Mouse (Mus musculus) left cerebral cortex, adult 18-20 months (tissue): ENCODE measurements at regions not wholly inside any gene's neighbourhood (a gene's known extent, or its start where the extent isn't known, plus 50 kb on each side); places are given as distances from the start of the nearest gene placed in this dataset.

Experiments used
- DNase-seq, 2 experiments: peaks; one replicate each; pipeline ENCODE4 v3.0.0; 2021 to 2022; ENCODE audit warnings: low spot score in 2 of 2, mixed read lengths in 1 of 2

GRCm38 (mm10) chr6:17157270-17157669 lies 92.3 kb downstream of the Tes start:
- no peak for DNase-seq

- peak in 1 of 2 experiments; percentile 35 for DNase-seq
Observed at GRCm38 (mm10) chr6:17169971-17170781, 105.2 kb downstream of the Tes start.

DNA sequence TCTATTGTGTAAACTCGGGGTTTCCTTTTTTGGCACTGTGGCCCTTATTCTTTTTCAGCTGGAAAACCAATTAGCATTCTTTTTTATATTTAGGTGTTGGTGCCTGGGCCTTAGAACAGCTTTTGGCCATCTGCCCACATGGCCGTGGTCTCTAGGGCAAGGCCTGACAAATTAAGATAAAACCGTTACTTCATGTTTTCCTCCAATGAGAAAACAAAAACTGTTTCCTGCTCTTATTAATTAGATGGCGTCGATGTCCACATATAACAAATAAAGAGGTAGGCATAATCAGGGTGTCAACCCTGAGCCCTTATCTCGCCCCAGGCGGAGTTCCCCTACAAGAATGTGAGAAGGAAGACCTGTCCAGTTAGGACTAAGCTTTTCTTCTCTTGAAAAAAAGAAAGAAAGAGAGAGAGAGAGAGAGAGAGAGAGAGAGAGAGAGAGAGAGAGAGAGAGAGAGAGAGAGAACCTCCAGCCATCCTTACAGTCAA lies 105.9 kb downstream of the Tes start:
- no peak for DNase-seq

GRCm38 (mm10) chr6:17171273-17172011 lies 106.5 kb downstream of the Tes start:
- peak in 1 of 2 experiments; percentile 25 for DNase-seq

GRCm38 (mm10) chr6:17172050-17172449 lies 107.1 kb downstream of the Tes start:
- no peak for DNase-seq

GRCm38 (mm10) chr6:17177153-17177552 lies 103.8 kb upstream of the Cav2 start:
- DNase-seq = no peak

DNA sequence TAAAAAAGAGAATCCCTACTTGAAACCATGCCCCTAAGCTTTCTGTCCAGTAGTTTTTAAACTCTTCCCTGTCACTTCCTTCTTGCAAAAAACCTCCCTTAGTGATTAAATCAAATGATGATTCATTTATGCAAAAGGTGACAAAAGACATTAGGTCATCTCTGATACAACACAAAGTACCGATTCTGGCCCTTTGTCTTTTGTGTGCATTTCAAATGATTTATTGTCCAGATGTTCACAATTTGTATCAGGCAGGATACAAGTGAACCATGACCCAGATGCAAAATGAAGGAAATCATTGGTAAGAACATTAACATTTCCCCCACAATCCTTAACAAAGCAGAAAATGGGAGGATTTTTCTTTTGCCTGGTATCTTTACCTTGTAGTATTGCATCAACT lies 101.5 kb upstream of the Cav2 start:
- no peak for DNase-seq

- no peak for DNase-seq
Observed at GRCm38 (mm10) chr6:17186604-17187003, 94.4 kb upstream of the Cav2 start.

- DNase-seq = no peak
Observed at GRCm38 (mm10) chr6:17187106-17187505, 93.9 kb upstream of the Cav2 start.

GRCm38 (mm10) chr6:17195538-17195937 lies 85.4 kb upstream of the Cav2 start:
- no peak for DNase-seq

DNA sequence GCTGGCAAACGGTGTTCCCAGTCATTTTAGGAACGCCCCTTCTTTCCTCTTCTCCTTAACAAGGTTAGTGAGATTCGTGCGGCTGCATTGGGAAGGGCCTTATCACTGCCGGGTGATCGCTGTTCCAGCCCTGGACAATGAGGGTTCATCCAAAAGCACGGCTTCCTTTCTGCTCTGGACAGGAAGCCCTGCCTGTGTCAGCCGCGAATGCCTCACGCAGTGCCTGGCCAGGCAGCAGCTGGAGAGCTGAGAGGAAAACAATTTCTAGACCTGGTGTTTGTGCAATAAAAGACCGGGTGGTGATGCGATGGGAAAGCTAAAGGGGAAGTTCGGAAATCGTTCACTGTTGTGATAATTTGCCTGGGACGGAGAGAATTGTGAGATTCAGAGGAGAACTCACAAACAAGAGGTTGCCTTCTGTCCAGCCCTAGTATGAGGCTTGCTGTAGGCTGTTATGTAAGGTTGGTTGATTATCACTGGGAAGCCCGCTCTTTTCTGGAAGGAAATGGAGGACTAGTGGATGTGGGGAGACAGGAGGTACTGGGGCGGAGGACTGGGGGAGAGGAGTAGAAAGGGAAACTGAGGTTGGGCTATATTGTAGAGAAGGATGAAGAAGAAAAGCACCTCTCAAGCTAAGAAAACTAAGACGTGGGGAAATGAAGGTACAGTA lies 83.1 kb upstream of the Cav2 start:
- DNase-seq = no peak

DNA sequence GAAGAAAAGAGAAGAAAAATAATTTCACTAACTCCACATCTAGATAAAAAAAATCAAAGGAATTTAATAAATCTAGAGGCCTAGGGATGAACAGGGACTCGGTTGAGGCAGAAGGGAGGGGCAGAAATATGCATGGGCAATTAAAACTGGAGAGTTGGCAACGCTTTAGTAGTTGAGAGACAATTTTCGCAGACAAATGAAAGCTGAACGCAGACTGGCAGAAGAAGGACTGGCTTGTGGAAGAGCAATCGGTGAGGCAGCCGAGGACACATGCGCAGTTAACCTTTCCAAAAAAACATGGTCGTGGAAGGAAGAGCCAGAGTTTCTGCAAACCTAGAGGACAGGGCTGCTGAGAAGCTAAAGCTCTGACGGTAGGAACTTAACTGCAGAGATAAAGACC lies 82.1 kb upstream of the Cav2 start:
- no peak for DNase-seq

DNA sequence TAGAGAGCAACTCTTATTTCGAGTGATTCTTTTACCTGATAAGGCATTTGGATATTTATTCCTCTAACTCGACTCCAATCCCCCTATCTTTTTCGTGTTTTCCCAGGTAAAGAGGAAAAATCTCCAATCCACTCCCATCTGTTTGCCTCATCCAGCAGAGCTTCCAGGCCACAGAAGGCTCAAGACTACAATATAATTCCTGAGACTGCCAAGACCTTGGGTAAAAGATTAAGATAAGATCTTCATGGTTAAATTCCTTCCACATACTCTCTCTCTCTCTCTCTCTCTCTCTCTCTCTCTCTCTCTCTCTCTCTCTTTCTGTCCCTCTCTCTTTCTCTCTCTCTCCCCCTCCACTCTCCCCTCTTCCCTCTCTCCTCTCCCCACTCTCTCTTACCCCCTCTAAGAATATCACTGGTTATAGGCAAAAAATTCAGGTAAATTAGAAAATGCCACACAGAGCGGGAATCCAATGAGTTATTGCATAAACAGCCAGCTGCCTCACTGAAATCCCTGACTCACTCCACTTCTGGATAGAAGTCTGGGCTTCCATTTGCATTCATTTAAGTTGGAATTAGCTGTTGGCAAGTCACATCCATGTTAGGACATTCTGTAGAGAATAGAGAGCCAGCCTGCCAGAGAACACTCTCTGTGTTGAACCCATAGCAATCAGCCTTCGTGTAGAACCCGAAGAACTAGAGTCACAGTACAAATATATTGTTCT lies 78.9 kb upstream of the Cav2 start:
- no peak for DNase-seq

DNA sequence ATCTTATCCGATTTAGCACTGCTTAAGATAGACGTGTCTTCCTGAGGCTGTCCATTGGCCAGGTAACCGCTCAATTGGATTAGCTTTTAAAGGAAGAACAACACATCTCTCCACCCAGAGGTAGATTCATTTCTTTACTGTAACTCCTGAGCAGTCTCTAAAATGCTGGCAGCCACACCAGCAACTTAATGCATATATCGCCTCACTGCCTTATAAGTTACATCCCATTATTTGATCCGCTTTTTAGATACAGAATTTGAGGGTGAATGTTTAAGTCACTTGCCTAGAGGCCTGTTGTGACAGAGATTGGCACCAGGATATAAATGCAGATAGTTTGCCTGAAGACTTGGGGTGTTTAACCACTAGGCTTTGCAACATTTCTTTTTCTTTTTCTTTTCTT lies 77.7 kb upstream of the Cav2 start:
- no peak for DNase-seq

DNA sequence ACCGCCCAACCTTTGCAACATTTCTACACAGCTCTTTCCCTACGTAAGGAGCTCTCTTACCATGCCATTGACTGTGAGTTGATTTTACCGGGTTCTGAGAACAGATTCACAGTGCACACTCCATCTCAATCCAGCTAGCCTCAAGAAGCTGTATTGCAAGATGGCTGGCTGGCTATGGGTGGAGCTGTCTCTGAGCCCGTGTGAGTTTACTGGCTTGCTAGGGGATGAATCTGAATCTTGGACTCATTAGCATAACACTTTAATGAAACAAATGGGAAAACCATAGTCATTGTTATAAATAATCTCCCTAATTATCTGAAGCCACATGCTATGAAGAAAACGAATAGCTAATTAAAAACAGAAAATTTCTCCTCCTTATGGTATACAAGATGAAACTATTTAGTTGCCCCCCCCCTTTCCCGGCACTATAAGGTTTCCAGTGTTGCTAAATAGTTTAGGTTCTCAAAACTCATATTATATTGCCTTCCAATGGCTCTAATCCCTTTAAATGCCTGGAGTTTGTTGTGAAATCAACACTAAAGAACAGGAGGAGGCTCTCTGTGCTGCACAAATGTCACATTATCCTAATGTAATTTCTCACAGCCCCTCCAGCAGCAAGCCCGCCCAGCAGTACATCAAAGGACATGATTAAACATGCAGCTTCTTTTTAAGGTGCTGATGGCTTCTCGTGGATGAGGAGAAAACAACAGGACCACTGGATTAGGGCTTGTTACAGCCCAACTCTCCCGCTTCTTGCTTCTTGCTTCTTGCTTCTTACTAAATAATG lies 76.9 kb upstream of the Cav2 start:
- DNase-seq = no peak

DNA sequence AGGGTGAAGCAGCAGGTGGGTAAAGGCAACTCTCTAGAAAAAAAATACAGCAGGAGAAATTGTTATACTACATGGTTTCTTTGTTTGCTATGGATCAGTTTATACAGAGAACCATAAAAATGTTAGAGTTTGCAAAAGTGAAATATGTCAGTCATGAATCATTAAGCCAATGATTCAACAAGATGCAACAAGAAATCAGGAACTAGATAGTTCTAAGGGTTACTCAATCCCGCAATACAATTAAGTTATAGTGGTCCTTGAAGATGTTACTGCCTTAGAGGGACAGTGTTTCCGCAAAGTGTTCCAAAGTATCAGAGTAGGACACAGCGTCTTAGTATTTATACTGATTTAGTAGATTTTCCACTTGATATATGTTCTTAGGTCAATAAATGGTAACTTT lies 74.1 kb upstream of the Cav2 start:
- DNase-seq = no peak

DNA sequence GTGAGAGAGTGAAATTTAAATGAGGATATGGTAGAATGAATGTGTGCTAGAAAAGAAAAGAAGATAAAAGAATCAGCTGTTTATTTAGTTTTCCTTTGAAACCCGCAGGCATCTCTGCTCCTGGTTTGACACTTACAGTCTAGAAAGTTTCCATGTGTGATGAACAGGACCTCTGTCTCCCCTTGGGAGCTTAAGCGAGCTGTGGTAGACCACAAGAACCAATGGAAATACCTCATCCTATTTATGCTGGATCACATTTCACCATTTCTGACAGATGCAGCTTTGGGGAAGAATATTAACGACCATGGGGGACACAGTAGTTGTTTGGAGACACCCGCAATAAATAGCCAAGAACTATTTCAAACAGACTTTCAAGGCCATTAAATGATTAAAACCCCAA lies 71.2 kb upstream of the Cav2 start:
- DNase-seq = no peak

DNA sequence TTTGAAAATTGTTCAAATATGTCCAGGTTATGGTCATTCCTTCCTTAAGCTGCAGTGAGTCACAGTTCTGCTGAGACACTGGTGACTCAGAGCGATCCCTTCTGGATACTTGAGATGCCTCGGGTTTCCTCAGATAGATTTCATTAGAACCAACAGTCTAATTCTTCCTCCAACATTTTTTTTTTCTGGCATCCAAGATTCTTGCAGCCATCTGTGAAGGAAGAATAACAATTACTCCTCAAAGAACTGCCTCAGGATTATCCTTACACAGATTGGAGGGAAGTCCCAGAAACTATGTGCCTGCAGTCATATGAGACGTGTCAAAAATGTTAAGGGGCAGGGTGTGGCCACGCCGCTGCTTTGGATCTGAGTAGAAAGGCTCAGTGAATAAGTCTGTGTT lies 69.6 kb upstream of the Cav2 start:
- peak; percentile 6 to 35 for DNase-seq

DNA sequence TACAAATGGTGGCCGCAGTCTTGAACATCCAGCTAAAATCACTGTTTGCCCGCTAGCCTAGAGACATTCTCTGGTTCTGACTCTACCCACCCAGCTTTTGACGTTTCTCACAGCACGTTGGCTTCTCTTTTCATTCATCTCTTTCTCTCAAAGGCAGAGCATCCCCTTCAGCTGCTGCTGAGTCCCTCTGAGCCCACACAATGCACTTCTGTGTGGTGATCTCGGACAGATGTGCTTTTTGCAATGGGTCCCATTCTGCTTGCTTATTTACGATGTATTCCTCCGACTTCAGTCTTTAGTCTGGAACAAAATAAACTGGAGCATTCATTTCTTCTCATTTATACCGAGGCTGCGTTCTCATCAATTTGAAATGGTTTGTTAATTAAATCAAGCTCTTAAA lies 66.2 kb upstream of the Cav2 start:
- no peak for DNase-seq

DNA sequence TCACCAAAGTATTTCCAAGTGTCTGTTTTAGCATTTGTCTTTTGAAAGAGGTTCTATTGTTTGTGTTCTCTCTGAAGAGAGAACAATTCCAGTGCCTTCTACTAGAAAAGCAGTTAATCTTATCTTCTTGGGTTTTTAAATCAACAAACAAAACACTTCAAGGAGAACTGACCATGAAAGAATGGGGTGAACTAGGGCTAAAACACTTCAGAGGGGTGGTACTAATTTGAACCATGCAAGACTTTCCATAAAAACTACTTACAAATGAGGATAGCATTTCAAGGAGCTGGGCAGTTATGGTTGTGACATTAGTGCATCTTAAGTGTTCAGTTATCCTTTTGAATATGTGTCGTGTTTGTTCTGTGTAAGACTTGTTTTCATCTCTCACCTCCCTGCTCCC lies 64.5 kb upstream of the Cav2 start:
- no peak for DNase-seq

DNA sequence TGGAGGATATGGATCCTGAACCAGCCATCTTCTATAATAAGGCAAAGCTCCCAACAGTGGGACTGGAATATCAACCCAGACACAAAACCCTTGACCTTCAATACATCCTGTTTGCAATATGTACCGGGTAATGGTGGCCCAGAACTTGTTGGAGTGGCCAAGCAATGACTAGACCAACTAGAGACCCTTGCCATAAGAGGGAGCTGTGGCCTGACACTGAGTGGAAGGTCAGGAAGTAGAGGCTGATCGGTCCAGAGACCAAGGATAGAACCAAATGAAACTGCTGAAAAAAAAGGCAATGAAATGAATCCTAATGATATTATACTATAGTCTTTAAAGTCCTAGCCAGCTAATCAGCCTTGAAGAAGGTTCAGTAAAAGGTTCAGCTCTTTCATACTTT lies 57.2 kb upstream of the Cav2 start:
- DNase-seq = no peak
